Mouse (Mus musculus): ENCODE measurements around the gene Gm49395.

Gene Gm49395

DNA sequence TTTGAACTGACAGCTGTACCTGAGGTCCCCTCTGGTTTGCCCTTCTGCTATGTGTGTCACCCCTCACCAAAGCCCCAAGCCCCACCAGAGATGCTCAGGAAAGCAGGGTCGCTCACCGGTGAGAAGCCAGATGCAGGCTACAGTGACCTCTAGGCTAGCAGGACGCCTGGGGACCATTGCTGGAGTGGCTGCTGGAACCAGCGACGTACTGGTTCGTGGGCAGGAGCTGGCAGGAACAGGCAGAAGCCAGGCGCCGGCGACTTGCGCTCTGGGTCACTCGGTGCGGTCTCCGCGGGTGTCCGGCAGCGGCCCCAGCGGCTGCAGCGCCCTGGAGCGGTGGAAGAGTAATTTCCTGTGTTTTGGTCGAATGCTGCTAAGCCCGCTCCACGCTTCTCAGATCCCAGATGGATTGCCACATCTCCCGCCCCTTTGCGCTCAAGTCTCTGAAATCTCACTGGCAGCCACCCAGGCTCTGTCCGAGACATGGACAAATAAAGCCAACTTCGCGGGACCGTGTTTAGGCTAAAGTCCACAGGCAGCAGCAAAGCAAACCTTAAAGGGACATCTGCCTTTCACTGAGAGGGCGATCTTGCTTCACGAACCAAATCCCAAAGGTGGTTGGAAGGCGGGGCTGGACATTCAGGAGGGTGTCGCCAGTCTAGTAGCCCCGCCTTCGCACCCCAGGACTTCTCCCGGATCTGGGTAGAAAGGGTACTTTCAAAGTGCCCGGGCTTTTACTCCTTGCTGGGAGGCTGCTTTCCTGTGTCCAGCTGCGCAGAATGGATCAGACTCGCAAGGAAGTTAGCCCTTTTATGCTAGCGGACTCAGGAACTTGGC lies at the start of gene Gm49395, which contains the start of gene Itga1:
Gene Gm49395, minus strand, starts transcription at position 567 of the 837 bp plus-strand sequence.
Gene Itga1, minus strand, starts transcription at position 610 of the 837 bp plus-strand sequence.
- DNase-seq (ENCODE audit: low spot score): no peak

DNA sequence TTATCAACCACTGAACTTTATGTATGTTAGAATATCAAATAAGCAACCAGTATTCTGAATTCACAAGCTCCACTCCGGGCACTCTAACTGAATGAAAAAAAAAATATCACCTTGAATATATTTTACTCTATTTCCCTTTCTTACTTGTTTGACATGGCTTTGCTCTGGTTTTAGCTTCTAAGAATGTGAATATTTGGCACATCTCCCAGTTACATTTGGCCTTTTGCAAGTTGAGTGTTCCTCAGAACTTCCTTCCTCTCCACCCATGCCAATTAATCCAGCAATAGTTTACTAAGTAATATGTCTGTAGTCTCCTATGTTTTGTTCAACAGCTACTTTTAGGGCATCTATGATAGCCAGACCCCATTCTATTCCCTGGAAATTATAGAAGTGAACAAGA lies 48.9 kb upstream of the Gm49395 start:
- DNase-seq (ENCODE audit: low spot score): no peak

GRCm38 (mm10) chr13:115149849-115150248 lies 48.1 kb upstream of the Gm49395 start:
- DNase-seq (ENCODE audit: low spot score): no peak

- DNase-seq (ENCODE audit: low spot score): no peak
Observed at GRCm38 (mm10) chr13:115143575-115143974, 41.9 kb upstream of the Gm49395 start.

GRCm38 (mm10) chr13:115142066-115142465 lies 40.3 kb upstream of the Gm49395 start:
- DNase-seq (ENCODE audit: low spot score): no peak

DNA sequence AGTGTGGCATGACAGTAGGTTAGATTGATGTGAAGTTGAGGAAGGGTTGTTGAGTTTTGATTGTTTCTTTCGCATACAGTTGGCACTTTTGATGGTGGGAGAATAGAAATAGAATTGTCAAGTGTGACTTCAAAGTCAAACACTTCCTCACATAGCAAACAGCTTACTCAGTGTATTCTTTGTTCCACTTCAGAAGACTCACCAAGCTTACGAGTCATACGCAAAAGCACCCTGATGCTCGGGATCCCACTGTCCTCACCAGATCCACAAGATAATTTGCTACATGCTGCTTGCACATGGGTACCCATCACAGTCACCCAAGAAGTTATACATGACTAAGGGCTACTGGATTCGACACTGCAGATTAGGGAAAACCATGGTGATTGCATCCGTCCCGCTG lies 36.8 kb upstream of the Gm49395 start:
- DNase-seq (ENCODE audit: low spot score): no peak

DNA sequence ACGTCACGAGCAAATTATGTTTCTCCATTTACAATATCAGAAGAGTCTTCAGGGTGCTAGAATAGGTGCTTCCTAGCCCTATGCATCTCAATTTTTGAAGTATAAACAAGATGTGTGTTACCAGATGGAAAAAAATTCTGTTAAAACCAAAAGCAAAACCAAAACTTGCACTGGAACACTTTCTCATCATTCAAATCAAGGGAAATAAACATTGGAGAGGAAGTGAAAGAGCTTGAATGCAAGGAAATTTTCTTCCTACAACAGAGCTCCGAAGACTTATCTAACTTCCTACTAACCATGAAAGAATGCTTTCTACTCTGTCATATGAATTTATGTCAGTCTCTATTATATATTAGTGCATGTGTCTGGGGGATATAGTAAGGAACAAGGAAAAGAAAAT lies 35.0 kb upstream of the Gm49395 start:
- DNase-seq (ENCODE audit: low spot score): no peak

- no peak for DNase-seq (ENCODE audit: low spot score)
Observed at GRCm38 (mm10) chr13:115132435-115132834, 30.7 kb upstream of the Gm49395 start.

DNA sequence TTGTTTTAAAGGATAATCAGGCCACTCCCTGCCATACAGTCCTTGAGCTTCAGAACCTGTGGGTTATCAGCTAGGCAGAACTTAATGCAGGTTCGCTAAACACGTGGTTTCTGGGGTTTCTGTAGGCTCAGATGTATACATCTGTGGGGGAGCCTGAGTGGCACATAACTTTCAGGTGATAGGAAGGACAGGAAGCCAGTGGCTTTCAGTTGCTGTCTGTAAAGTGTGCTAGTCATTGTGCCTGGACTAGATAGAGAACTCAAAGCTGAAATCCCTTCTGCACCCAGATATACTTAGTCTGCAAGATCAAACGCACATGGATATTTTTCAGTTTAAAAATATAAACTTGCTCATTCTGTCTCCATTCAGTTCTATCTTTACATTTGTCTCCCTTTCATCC lies 29.7 kb upstream of the Gm49395 start:
- DNase-seq (ENCODE audit: low spot score): no peak

- DNase-seq (ENCODE audit: low spot score): no peak
Observed at GRCm38 (mm10) chr13:115130035-115130434, 28.3 kb upstream of the Gm49395 start.

GRCm38 (mm10) chr13:115127826-115128225 lies 26.1 kb upstream of the Gm49395 start:
- no peak for DNase-seq (ENCODE audit: low spot score)

- no peak for DNase-seq (ENCODE audit: low spot score)
Observed at GRCm38 (mm10) chr13:115126534-115126933, 24.8 kb upstream of the Gm49395 start.

DNA sequence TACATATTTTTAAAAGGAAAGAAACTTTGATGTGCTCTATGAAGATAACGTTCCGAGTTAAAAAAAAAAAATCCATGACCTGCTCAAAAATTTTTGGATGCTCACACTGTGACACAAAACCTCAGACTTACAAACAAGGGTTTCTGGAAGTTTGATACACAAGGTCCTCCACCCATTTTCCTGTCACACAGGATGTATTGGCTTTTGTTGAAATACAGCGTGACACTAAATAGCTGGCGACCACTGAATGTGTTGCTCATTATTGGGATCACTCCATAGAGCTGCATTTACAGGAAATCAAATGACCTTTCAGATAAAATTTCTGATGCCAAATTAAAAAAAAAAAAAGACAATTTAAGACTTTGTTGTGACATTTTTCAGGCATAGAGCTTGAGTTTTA lies 23.4 kb upstream of the Gm49395 start:
- no peak for DNase-seq (ENCODE audit: low spot score)

GRCm38 (mm10) chr13:115124521-115124920 lies 22.8 kb upstream of the Gm49395 start:
- no peak for DNase-seq (ENCODE audit: low spot score)

- no peak for DNase-seq (ENCODE audit: low spot score)
Observed at GRCm38 (mm10) chr13:115118756-115119155, 17.0 kb upstream of the Gm49395 start.

GRCm38 (mm10) chr13:115118195-115118594 lies 16.5 kb upstream of the Gm49395 start:
- DNase-seq (ENCODE audit: low spot score): no peak

DNA sequence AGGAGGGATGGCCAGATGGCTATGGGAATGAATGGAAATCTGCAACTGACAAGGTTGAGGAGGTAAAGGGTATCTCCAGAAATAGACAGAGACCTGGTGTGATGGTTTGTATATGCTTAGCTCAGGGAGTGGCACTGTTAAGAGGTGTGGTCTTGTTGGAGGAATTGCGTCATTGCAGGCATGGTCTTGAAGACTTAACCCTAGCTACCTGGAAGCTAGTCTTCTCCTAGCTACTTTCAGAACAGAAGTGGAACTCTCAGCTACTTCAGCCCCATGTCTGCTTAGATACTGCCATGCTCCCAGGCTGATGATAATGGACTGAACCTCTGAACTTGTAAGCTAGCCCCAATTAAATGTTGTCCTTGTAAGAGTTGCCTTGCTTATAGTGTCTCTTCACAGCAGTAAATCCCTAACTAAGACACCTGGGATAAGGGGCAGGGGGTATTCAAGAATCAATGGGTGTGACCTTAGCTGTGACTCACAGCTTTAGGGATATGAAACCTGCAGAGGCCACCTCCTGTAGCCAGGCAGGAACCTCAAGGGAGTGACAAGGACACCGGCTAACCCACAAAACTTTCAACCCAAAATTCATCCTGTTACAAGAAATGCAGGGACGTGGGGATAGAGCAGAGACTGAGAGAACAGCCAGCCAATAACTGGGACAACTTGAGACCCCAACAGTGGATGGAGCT lies 15.4 kb upstream of the Gm49395 start:
- no peak for DNase-seq (ENCODE audit: low spot score)

DNA sequence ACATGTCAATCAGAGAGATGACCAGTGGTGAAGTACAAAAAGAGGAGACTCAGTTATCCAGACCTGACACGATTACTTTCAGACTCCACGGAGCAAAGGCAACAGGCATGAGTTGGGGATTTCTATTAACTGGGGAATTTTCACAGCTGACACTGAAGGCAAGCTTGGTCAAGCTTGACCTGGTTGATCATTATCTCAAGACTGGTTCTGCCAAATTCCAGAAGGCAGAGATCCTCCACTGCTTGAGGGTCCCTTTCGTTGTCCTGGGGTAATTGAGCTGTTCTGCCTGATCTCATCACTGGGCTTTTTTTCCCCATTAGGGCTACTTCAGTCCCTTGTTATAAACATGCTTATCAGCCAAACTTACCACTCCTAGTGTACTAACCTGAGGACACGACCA lies 7.9 kb upstream of the Gm49395 start:
- no peak for DNase-seq (ENCODE audit: low spot score)

DNA sequence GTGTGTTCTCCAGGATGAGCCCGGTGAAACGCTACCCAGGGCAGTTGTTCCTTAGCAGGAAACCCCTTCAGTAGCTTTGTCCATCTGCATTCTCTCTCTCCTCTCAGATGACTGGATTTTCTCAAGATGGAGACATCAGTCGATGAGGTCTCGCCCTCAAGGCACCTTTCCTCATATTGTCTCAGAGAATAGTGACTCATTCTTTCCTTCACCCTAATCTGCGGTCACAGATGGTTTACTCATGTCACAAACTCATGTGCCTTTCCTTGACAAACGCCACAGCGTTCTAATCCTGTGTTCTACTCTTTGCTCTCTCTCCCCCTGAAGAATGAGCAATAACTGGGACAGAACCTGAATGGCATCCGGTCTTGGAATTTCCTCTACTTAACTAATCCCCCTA lies 5.7 kb upstream of the Gm49395 start:
- no peak for DNase-seq (ENCODE audit: low spot score)

DNA sequence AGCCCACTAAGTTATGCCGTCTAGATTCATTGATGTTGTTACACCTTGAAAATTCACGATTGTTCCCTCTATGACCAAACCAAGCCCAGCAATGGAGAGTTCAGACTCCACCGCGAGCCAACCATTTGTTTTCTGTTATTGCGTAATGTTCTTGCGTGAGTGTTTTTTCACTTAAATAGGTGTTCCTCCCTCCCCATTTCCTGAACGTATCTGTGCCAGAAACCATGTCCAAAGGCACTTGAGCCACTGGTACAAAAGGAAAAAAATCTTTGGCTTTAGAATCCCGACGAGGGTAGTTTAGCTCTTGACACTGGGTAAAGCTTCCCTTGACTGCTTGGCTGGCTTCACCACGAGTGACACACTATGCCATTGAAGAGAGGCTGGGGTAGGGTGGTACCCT lies 4.5 kb upstream of the Gm49395 start:
- DNase-seq (ENCODE audit: low spot score): no peak

DNA sequence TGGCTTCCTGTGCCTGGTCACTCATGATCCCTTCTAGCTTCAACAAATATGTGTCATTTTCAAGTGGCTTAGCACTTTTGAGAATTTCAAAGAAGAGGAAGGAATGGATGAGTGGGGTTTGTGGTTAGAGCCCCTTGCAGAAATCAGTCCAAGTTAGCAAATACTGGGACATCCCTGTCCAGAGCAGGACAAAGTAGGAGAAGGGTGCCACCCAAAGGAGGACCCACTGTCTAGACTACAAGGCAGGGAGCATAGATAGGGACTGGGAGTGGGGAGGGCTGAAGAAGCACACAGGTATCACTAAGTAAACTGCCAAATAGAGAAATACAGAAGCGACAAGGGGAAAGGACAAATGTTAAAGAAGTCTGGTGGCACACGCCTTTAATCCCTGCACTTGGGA lies 1.0 kb upstream of the Gm49395 start:
- DNase-seq (ENCODE audit: low spot score): no peak

GRCm38 (mm10) chr13:115100381-115101177 lies 1.1 kb downstream of the Gm49395 start:
- no peak for DNase-seq (ENCODE audit: low spot score)

DNA sequence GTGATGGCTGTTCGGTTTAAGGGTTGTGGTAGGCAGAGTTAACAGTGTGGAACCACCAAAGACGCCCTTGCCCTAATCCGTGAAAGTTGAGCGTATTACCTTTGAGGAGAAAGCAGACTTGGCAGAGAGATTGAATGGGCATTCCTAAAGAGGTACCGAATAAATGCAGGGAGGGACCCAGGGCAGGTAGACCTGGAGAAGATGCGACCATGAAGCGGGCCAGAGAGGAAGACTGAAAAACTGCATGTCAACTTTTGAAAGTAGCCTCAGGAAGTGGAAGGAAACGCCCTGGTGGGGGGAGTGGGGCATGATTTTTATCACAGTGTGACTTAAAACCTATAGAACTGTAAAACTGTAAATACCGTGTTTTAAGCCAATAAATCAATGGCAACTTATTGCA lies 2.3 kb downstream of the Gm49395 start:
- no peak for DNase-seq (ENCODE audit: low spot score)

Measured in T-cell, adult 2 months (primary cell).